Mouse (Mus musculus): ENCODE data around the gene Rps6kl1. TPM values are rescaled to one million over a fixed set of nuclear protein-coding genes. Genes with fewer than 3 reads are reported as not detected.

Gene Rps6kl1
- 2.4 TPM for polyA plus RNA-seq (2017; shearing (Covaris generic))

GRCm38 (mm10) chr12:85151002-85151774 is at the start of gene Rps6kl1:
Gene Rps6kl1, minus strand, starts transcription at chr12:85151264.

GRCm38 (mm10) chr12:85177740-85178239 is 26.7 kb upstream of the Rps6kl1 start, which contains the start of gene Pgf:
Gene Pgf, minus strand, starts transcription at chr12:85177790.

GRCm38 (mm10) chr12:85110698-85111592 is 40.1 kb downstream of the Rps6kl1 start, which contains the start of the genes Prox2 and Dlst:
Gene Prox2, minus strand, starts transcription at chr12:85110759.
Gene Dlst, plus strand, starts transcription at chr12:85110833.

Other genes starting within 250 kb of the Rps6kl1 start
- 163 TPM for gene Fcf1, start 180.4 kb downstream of the Rps6kl1 start, polyA plus RNA-seq (2017; shearing (Covaris generic))
- 56.8 TPM for gene Arel1, start 180.4 kb downstream of the Rps6kl1 start, polyA plus RNA-seq (2017; shearing (Covaris generic))
- 24.7 TPM for gene Ylpm1, start 154.9 kb downstream of the Rps6kl1 start, polyA plus RNA-seq (2017; shearing (Covaris generic))
- 8.8 TPM for gene Prox2, start 40.5 kb downstream of the Rps6kl1 start, polyA plus RNA-seq (2017; shearing (Covaris generic))
- gene Dlst, start 40.4 kb downstream of the Rps6kl1 start, polyA plus RNA-seq (2017; shearing (Covaris generic)) = 121 TPM
- gene Pgf, start 26.5 kb upstream of the Rps6kl1 start, polyA plus RNA-seq (2017; shearing (Covaris generic)) = not detected
- 126 TPM for gene Eif2b2, start 68.2 kb upstream of the Rps6kl1 start, polyA plus RNA-seq (2017; shearing (Covaris generic))
- gene Mlh3, start 119.3 kb upstream of the Rps6kl1 start, polyA plus RNA-seq (2017; shearing (Covaris generic)) = 21.5 TPM
- gene Acyp1, start 137.2 kb upstream of the Rps6kl1 start, polyA plus RNA-seq (2017; shearing (Covaris generic)) = 75.6 TPM
- 0.32 TPM for gene Zc2hc1c, start 137.3 kb upstream of the Rps6kl1 start, polyA plus RNA-seq (2017; shearing (Covaris generic))
- 11.3 TPM for gene Nek9, start 188.1 kb upstream of the Rps6kl1 start, polyA plus RNA-seq (2017; shearing (Covaris generic))
- 197 TPM for gene Tmed10, start 223.6 kb upstream of the Rps6kl1 start, polyA plus RNA-seq (2017; shearing (Covaris generic))